Mouse (Mus musculus): ENCODE data around the gene Exosc3.
"Not testable (repeated sequence)": the region's sequence is repeated elsewhere in the genome, so short reads cannot be mapped to it uniquely, and the experiment has no call there.

Exosc3 gene

DNA sequence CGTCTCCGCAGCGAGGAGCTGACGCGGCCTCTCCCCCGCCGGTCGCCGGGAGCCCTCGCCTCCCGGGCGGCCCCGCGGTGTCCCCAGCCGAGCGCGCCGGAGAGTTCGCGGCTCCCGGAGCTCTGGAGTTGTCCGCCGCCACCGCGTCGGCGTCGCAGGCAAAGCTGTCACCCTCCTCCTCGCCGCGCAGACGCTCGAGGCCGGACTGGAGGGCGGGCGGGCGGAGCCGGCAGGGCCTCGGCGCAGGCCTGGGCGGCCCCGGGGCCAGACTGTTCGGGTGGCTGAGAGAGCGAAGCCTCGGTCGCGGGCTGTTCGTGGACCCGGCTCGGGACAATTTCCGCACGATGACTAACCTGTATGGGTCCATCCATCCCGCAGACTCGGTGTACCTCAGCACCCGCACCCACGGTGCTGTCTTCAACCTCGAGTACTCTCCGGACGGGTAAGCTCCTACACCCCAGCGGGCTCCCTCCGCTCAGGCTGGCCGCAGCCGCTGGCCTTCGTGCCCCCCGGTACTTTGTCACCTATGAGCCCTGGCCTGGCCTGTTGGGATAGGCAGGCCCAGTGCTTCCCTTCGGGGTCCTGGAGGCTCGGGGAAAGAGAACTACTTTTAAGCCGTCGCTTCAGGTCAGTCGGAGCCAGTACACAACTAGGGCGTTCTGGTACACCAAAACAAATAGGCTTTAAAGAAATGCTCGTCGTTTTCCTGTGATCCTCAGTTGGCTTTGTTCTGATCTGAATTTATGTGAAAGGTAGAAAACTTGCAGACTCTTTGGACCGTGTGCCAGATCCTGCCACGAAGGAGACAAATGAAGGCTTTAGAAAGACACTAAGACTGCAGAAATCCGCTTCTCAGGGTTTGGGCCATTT lies at the start of gene Exosc3:
Exosc3 (minus strand) TSS at position 447 of the 870 bp plus-strand sequence.
- peak in 1 of 2 experiments; percentile 53 for DNase-seq

DNA sequence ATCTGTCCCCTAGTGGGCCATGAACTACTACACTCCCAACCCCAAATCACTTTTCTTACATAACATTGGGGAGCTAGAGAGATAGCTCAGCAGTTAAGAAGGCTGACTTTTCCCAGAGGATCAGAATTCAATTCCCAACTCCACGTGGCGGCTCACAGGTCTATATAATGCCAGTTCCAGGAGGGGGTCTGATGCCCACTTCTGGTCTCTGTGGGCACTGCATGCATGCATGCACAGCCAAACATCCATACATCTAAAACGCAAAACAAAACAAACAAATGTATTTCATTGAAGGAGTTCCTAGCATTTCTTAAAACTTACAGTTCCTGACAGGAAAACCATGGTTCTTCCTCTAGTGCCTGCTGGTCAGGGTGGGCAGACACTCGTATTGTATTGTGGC lies 49.6 kb upstream of the Exosc3 start:
- DNase-seq, result no peak

DNA sequence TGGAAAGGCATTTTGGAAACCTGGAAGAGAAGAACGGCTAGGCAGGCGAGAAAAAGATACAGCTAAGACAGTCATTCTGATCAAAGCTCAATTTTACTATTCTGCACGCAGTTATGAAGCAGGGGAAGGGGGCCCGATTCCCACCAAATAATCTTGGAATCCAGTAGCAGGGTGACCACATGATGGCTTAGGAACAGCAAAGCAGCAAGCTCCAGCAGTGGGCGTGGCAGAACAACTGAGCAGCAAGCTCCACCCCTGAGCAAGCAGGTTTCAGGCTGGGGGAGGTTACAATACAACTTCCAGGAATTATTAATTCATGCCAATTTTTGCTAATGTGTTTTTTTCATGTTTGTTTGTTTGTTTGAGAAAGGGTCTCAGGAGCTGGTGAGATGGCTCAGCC lies 44.8 kb upstream of the Exosc3 start:
- DNase-seq, result not testable (repeated sequence)

DNA sequence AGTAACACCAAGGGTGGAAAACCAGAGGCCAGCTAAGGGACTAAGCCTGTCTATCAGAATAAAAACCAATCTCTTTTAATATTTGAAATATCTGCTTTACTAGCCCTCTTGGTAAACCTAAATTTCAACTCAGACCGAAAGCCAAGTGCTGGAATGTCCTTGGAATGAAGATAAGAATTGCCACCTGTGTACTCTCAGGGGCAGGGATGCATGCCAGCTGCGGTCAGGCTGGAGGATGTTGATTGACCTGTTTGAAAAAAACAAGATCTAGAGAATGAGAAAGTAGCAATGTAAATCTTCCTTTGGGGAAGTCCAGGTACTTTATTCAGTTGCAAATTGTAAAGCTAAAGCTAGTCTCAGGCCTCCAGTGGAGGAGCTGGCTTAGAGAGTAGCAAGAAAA lies 39.6 kb upstream of the Exosc3 start:
- not testable (repeated sequence) for DNase-seq

DNA sequence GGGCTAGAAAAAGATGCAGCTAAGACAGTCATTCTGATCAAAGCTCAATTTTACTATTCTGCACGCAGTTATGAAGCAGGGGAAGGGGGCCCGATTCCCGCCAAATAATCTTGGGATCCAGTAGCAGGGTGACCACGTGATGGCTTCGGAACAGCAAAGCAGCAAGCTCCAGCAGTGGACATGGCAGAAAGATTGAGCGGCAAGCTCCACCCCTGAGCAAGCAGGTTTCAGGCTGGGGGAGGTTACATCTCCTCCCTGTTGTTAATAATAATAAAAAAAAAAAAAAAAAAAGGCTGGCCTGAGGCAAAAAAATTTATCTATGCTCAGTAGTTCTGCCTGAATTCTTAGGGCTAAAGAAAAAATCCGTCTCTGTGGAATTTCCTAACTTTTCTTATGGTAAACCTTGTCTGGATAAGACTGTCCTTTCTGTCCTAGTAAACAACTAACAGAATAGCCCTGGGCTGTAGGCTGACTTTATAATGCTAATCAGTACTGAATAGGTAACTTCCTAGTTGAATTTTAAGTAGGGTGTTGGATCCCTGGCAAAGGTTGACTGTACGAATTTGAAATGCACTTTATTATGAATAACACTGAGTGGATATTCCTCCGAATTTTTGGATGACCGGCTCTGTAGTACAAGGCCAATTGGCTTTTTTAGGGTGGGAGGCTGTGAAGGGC lies 38.5 kb upstream of the Exosc3 start:
- DNase-seq, result not testable (repeated sequence)

DNA sequence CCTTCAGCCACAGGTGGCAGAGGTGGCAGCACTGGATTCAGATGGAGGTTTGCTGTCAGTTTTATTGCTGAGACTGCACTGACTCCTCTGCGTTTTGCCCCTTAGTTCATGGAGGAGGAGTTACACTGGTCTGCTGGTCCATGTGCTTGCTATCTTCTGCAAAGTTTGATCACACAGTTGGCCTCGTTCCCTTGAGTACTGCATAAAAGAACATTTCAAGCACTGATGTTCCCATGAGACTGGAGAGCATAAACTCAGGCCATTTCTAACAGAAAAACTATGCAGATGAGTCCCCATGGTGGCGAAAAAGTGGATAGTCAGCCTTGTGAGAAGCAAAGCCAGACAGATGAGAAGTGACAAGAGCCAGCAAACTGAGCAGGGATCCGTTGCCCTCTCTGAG lies 34.0 kb upstream of the Exosc3 start:
- no peak for DNase-seq

DNA sequence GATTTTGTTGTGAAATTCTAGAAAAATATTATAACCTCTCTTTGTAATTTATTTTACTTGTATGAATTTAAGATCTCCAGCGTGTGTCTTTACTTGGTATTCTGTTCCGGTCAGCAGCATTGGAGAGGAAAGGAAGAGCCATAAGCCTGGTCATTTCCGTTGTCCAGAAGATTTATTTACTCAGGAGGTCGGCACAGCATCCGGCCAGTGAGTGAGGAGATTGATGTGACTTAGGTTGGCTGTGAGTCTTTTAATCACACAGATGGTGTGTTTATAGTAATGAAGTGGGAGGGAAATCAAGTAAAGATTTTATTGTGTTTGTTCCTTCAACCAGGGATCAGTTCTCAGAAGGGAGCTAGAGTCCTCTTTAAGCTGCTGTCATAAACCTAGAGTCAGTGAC lies 32.3 kb upstream of the Exosc3 start:
- no peak for DNase-seq

DNA sequence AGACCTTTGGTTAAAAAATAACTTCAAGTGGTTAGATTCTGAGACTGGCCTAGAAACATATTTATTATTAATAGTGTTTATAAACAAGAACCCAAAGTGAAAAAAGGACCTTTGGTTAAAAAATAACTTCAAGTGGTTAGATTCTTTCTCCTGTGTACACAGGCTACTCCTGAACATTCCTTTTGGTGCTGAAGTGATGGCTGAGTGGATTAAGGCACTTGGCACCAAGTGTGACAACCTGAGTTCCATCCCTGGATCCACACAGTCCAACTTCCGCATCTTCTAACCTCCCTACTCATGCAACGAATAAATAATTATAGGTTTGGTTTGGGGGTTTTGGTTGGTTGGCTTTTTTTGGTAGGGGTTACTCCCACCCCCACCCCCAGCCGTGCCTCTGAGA lies 28.7 kb upstream of the Exosc3 start:
- DNase-seq, result no peak

DNA sequence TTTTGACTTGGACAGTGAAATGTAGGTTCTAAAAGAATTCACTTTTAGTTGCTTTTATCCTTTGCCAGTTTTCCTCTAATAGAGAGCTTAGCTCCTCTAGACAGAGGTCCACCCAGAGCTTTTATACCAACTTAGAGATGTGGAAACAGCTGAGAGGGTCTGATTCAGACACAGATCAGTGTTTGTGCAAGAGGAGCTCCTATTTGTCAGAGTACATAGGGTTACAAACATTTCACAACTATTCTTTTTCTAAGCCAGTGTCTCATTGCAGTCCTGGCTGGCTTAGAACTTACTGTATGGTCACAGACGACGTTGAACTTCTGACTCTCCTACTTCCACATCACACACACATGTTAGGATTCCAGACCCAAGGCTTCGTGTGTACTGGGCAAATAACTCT lies 14.1 kb upstream of the Exosc3 start:
- no peak for DNase-seq

DNA sequence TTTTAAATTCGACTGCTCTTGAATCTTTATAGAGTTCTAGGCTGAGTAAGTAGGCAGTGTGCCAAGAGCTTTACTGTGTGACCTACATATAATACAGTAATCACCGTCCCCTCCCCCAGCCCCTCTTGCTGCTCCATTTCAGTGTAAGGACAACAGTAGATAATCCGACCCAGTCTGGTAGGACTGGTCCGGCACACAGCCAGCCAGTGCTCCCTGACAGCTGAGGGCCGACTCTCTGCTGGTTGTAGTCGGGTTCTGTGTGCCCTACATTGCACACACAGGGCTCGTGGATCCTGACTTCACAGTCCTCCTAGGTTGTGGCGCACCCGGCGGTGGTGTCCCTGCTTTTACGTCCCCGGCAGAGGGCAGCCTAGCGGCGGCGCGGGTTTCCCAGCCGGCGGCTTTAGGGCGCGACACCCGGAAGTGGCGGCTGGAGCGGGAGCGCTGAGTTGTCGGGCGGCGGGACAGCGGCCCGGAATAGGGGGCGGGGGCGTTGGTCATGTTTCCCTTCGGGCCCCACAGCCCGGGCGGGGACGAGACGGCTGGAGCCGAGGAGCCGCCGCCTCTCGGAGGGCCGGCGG lies 773 bp downstream of the Exosc3 start, which contains the start of gene Dcaf10:
Dcaf10 (plus strand) TSS at position 433 of the 581 bp plus-strand sequence.
- DNase-seq, result peak; percentile 97

DNA sequence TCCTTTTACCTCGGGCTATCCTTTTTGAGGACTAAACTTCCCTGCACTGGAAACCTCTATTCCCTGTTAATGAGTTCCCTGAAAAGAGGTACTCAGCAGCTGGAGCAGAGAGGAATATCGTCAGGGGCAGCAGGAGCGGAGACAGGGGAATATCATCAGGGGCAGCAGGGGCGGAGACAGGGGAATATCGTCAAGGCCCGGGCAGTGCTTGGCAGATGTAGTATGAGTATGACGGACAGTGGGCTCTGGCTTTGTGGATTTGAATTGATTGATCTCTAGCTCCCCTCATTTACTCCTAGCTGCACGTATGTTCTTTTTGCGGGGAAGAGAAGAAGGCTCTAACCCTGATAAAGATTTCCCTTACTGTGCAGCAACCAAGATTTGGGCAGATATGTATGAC lies 1.3 kb downstream of the Exosc3 start:
- DNase-seq, result peak in 1 of 2 experiments; percentile 24

DNA sequence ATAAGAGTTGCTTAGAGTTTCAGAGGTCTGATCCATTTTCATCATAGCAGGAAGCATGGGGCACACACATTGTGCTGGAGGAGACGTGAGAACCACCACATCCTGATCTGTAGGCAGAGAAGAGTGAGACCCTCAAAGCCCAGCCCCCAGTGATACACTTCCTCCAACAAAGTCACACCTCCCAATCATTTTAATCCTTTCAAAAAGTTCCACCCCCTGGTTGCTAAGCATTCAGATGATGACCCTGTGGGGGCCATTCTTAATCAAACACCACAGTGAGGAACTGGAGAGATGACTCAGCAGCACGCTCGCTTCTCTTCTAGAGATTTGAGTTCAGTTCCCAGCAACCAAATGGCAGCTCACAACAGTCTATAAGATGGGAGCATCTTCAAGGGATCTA lies 10.1 kb downstream of the Exosc3 start:
- DNase-seq, result no peak

DNA sequence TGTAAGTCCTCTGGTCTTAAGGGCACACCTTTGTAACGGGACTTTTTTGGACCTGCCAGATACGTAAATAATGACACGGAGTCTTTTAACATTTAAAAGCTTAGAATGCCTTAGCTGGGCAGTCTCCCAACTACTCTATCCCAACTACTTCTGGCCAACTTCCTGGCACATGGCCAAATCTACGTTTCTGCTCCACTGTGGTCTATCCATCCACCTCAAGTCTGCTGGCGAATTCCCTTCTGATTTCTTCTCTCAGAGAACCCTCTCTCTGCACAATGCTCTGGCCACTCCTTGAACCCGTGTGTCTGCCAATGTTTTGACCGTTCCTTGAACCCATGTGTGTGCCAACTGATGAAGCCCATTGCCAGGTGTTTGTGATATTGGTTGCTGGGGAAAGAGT lies 11.4 kb downstream of the Exosc3 start:
- DNase-seq, result no peak

DNA sequence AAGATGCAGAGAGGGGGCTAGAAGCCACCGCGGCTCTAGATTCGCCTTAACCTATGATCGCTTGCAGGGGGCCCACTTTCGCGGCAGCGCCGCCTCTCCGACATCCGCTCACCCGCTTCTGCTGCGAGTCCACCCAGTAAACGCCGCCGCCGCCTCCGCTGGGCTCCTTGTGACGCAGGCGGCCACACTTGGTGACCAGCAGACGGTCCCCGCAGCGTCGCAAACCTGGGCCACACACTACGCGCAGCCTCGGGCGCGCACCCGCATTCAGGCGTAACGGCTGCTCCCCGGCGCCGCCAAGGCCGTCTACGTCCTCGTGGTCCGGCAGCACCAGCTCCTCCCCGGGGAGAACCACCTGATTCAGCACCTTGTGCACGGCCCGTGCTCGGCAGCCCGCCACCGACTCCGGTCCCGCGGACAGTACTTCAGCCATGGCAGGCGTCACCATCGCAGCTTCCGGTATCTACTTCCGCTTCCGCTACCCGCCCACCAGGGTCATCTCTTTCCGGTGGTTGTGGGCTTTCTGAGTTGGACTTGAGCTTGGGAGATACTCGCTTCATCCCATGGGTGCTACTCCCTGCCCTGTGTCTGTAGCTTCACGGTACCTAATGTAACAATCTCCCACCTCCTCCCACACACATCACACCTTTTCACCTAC lies 22.2 kb downstream of the Exosc3 start:
- DNase-seq, result peak; percentile 88 to 89

DNA sequence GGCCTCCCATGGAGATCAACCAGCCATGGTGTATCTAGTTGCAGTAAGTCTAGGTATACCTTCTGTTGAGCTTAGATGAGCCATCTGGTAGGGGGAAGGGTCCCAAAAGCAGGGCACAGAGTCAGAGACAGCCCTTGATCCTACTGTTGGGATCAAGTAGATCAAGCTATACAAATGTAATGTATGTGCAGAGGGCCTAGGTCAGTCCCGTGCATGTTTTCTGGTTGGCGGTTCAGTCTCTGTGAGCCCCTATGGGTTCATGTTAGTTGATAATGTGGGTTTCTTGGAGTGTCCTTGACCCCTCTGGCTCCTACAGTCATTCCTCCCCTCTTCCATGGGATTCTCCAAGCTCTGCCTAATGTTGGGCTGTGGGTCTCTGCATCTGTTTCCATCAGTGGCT lies 31.5 kb downstream of the Exosc3 start:
- no peak for DNase-seq

DNA sequence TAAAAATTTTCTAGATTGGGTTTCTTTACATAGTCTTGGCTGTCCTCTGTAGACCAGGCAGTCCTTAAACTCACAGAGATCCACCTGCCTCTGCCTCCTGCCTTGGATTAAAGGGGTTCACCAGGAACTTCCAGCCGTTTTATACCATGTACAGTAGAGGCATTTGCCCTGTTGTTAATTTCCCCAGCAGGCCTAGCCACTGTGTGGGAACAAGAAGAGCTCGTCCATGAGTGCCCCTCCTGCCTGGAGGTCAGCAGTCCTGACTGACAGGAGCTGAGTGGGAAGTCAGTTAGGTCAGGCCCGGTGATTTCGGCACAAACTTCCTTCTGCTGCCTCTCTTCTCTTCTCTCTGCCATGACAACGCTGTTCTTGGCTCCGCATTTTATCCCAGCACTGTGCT lies 33.9 kb downstream of the Exosc3 start:
- DNase-seq, result no peak

DNA sequence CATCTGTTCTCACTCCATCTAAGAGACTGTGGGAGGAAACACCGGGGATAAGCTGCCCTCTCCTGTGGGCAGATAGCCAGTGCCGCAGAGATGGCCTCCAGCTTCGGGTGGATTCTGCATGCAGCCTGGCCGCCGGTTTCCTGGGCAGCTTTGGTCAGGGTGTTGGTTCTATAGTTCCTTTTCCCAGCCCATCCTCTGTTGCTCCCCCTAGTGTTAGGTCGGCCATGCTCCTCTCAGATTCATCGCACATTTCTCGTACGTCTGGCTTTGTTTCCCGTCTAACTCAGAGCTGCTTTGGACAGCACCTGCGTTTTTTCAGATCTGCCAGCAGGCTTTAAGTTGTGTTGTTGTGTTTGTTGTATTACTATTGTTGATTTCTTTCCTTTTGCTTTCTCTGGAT lies 34.5 kb downstream of the Exosc3 start:
- peak; percentile 18 to 43 for DNase-seq

DNA sequence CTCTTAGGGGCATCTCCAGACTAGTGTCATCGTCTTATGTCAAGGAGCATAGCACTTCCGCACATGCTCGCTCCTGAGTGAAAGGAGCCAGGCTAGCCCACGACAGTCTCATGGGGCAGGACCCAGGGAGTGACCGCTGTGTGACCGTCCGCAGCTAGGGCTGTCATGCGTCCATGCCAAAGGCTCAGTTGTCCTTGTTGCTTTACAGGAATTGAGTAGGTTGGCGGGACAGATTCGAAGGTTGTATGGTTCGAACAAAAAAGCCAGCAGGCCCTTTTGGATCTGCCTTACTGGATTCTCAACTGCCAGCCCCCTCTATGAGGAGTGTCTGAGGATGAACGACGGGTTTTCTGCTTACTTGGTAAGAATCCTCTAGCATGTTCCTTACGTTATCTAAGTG lies 37.0 kb downstream of the Exosc3 start:
- no peak for DNase-seq

DNA sequence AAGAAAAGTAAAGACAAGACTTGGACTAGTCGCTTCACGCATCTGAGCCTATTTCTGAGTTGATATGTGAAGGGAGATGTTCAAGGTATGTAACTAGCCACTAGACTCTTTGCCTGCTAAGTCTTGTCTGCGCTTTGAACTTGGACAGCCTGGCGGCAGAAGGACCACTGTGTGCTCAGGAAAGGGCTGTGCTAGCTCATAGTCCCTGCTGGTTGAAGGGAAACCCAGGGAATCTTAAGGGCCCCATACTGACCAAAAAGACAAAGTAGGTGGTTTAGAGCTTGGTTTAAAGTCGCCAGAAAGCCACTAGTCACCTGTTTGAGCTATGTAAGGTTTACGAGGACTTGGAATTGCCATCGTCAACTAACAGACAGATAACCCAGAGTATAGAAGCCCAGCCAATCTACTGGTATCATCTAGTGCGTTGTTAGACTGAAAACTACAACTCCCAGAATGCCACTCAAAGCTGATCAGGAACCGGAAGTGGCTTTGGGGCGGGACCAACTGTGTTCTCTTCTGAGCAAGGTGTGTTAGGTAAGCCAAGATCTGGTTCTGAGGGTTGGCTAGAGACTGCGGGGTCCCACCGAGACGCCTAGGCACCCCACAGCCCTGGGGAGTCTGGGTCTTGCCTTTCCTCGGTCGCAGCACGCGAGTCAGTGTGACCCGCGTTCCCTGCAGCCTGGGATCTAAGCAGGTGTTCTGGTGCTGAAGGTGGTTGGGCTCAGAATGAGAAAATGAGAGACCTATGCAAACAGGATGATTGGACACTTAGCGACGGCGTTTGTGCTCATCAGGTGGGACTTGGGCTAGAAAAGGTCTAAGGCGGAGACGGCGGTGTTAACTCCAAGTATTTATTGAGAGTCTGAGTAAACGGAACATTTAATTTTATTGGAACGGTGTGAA lies 45.6 kb downstream of the Exosc3 start, which contains the start of gene Trmt10b:
Trmt10b (plus strand) TSS at position 466 of the 903 bp plus-strand sequence.
- DNase-seq, result peak; percentile 83 to 84

DNA sequence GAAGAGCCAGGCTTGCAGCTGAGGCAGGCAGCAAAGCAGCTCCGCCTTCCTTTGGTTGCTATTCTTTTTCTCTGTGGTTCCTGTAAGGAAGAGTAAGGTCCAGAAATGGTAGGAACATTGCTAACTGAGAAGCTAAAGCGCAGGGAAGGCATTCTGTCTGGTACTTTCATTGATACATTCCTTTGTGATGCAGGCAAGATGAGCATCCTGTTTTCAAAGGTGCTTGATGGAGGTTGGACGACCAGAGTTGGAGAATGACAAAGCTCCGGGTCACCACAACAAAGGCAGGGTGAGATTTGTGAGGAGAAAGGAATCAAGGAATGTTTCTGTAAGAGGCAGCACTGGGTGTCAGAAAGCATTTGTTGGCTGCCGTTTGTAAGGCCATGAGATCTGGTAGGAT lies 54.6 kb downstream of the Exosc3 start:
- DNase-seq, result no peak

DNA sequence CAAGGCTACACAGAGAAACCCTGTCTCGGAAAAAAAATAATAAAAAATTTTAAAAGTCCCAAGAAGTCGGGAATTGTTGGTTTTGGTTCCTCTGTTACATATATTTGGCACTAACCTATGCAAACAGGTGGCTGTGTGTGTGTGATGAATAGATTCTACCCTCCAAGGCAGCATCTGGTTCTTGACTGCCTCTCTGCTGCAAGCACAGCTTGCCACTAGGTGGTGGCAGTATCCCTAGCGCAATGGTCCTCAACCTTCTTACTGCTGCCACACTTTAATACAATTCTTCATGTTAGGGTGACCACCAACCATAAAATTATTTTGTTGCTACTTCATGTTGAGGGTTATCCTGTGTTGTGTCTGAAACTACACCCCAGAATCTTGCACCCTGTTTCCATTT lies 56.2 kb downstream of the Exosc3 start:
- peak; percentile 7 to 19 for DNase-seq

DNA sequence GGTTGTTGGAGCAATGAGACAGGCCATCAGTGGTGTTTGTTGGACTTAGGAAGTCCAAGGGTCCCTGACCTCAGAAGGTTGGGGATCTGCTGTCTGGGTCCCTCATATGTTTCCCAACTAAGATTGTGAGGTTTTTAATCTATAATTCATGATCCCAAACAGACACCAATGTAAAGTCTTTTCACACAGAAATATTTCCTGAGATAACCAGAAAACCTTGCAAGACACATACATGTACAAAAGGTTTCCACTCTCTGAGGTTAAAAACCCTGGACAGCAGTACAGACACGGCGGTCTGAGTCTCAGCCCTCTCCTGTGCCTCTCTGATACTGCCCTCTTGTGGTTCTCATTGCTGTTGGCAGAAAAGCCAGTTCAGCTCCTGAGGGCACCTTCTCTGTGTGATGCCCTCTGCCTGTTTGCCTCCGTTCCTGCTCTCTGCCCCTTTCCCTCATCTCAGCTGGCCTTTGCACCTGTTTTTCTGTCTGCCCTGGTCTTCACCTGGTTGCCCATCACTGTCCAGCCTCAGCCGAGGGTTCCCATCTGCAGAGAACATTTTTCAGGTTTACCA lies 62.5 kb downstream of the Exosc3 start:
- peak; percentile 82 to 83 for DNase-seq

Measured in cerebellum, postnatal 14 days (tissue).